Mouse (Mus musculus): ENCODE results near the gene Emc9.

Emc9 gene

DNA sequence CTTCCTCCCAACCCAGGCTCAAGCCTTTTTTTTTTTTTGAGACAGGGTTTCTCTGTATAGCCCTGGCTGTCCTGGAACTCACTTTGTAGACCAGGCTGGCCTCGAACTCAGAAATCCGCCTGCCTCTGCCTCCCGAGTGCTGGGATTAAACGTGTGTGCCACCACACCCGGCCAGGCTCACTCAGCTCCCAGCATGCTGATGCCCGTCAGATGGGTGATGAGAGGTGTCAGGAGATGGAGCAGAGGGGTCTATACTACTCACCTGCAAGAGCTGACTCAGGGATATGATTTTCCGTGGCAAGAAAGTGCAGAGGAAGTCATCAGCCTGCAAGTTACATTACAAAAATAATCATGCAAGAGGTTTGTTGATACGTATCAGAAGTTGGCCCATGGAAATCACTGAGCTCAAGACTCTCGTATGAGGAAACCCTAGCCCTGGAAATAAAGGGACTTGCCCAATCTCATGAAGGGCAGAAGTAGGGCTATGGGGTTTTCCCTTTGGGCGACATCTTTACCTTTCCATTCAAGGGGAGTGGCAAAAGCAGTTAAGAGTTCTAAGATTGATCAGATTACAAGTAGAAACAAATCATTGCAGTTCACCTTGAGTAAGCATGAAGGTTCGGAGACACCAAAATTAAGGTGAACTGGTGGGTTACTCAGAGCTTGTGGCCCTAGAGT is 4.8 kb upstream of the Emc9 start:
- DNase-seq: no peak

- DNase-seq: no peak
Observed at GRCm38 (mm10) chr14:55589271-55589670, 4.2 kb upstream of the Emc9 start.

- DNase-seq: no peak
Observed at GRCm38 (mm10) chr14:55586149-55586548, 1.0 kb upstream of the Emc9 start.

- DNase-seq: no peak
Observed at GRCm38 (mm10) chr14:55585566-55585960, 461 bp upstream of the Emc9 start.

GRCm38 (mm10) chr14:55584303-55584701 is 800 bp downstream of the Emc9 start:
- DNase-seq: no peak

DNA sequence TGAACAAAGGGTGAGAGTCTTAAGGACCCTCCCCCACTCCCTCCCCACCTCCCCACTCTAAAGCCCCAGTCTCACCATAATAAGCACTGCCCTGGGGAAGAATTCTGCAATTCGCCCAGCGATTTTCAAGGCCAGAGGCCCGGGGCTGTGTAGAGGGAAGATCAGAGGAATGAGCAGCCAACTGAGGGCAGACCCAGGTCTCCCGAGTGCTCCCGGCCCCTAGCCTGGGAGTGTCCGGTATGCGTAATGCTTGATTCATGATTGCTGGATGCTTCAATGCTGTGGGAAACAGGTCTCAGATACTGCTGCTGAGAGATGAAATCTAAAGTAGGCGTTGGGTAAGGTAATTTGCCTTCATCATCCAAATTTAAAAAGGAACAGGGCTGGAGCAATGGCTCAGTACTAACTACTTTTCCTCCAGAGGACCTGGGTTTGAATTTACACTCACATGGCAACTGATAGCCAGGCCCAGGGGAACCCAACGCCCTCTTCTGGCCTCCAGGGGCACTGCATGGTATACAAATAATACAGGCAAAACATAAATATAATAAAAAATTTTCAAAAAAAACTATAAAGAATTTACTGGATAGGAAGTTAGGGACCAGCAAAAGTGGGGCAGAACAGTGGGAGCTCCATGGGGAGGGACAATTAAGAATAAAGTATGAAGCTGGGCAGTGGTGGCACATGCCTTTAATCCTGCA is 3.0 kb downstream of the Emc9 start:
- no peak for DNase-seq

DNA sequence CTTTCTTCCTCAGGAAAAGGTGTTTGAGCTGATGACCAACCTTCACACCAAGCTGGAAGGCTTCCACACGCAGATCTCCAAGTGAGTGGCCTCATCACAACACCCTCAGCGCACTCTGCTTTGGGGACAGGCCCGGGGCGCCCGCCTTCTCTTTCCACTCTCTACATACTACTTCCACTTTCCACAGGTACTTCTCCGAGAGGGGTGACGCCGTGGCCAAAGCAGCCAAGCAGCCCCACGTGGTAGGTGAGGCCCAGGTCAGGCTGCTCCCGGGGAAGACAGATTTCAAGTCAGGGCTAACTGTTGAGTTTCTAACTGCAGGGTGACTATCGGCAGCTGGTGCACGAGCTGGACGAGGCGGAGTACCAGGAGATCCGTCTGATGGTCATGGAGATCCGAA is 4.4 kb downstream of the Emc9 start:
- no peak for DNase-seq

DNA sequence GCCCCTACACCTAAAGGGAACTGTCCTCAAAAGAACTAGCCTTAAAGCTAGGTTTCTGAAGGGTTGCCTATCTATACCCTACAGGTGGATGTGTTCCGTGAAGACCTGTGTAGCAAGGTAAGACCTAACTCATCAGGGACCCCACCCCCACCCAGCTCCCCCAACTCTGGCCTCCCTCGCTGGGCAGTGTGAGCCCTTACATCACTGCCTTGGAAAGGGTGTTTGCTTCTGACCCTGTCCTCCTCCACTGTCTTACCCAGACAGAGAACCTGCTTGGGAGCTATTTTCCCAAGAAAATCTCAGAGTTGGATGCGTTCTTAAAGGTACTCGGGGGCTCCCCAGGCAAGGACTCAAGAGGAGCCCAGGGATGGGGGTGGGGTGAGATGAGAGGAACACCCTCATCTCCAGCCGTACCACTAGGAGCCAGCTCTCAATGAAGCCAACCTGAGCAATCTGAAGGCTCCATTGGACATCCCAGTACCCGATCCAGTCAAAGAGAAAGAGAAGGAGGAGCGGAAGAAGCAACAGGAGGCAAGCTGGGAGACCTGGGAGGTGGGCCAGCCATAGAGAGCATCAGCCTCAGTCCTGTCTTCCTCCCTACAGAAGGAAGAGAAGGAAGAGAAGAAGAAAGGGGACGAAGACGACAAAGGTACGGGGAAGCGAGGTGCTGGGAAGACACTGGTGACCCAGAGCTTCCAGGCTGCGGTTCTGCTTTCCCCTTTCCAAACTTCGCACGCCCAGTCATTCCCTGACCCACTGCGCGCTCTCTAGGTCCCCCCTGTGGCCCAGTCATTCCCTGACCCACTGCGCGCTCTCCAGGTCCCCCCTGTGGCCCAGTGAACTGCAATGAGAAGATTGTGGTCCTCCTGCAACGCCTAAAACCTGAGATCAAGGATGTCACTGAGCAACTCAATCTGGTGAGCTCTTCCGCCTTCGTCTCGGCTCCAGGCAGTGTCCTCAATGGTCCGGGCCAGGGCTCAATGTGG is 5.3 kb downstream of the Emc9 start:
- DNase-seq: no peak

DNA sequence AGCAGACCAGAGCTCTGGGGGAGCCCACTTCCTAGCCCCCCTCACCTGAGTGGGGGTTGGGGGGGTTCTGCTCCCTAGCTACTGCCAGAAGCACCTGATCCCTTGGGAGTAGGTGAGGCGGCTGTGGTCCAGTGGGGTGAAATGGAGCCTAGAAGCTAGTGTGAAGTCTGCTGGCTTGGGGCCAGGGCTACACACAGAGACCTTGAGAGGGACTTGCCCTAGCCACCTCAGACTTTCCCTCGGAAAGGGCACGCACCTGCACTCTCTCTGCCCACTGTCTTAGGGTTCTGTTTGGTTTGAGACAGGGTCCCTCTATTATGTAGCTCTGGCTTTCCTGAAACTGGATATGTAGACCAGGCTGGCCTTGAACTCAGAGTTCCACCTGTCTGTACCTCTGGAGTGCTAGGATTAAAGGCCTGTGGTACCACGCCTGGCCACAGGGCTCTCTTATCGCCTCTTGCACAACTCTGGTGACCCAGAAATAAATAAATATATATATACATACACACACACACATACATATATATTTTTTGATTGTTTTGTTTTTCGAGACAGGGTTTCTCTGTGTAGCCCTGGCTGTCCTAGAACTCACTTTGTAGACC is 6.3 kb downstream of the Emc9 start:
- DNase-seq: peak; percentile 48

DNA sequence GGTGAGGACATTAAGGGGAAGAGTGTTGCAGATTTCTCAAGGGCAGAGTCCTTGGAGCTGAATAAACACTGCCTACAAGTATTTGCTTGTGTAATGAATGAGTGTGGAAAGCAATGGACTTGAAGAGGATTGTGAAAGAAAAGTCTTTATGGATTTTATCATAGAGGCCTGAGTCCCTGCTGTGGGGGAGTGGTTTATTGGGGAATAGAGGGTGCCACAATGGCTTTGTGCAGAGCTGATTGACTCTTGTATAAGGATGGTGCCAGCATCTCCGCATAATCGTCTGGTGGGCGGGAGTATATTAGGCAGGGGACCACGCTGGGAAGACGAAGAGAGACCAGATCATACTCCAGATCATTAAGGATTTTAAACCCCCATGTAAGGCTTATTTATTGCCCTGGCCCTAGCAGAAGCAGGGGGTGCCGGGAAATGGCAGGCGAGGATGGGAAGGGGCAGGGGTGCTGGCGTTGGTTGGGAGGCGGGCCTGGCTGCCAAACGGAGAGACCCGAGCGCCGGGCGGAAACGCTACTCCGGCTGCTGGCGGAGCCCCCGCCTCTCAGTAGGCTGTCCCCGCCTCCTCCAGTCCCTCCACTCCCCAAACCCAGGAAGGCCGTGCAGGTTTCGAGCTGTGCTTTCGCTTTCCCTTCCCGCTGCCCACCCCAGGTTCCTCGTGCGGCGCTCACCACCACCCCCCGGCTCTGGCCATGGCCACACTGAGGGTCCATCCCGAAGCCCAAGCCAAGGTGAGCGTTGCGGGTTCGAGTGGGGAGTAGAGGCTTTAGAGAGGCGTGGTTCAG is 7.0 kb downstream of the Emc9 start, which contains the start of gene Psme1:
TSS of gene Psme1 (plus strand) at position 253 of the 797 bp plus-strand sequence.
- DNase-seq: peak; percentile 74

- peak; percentile 40 for DNase-seq
Observed at GRCm38 (mm10) chr14:55576376-55576775, 8.7 kb downstream of the Emc9 start.

GRCm38 (mm10) chr14:55575711-55576110 is 9.4 kb downstream of the Emc9 start:
- no peak for DNase-seq

- DNase-seq: no peak
Observed at GRCm38 (mm10) chr14:55575302-55575701, 9.8 kb downstream of the Emc9 start, which contains the start of gene Fitm1. Gene Fitm1, plus strand, starts transcription at chr14:55575617.

GRCm38 (mm10) chr14:55571760-55572159 is 13.3 kb downstream of the Emc9 start:
- no peak for DNase-seq

GRCm38 (mm10) chr14:55570588-55570987 is 14.5 kb downstream of the Emc9 start:
- no peak for DNase-seq

DNA sequence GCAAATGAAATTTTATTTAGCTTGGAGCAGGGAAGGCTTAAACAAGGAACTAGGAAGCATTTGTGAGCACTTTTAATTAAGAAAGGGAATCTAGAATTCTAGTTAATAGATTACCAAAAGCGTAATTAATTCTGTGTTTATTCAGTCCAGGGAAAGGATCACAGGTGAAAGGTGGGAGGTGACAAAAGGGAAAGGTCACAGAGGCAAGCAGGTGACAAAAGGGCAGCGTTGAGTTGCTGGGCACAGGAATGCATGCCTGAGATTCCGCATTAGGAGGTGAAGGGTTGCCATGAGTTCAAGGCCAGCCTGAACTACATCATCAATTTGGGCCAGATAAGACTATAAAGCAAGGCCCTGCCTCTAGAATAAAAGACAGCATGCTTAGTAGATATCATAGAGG is 17.6 kb downstream of the Emc9 start:
- no peak for DNase-seq

DNA sequence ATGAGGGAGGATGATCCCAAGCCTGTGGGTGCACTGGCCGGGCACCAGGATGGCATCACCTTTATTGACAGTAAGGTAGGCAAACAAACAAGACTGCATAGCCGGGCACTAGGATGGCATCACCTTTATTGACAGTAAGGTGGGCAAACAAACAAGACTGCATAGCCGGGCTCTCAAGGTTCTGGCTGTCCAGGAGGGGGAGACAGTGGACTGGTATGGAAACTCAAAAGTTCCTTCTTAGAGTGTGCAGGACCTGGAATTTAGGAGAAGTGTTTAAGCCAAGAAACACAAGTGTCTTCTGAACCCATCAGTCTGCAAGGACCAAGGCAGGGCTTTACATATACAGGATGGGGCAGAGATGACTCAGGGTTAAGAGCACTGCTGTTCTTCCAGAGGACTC is 19.4 kb downstream of the Emc9 start:
- no peak for DNase-seq

GRCm38 (mm10) chr14:55563249-55563648 is 21.9 kb downstream of the Emc9 start:
- DNase-seq: no peak

DNA sequence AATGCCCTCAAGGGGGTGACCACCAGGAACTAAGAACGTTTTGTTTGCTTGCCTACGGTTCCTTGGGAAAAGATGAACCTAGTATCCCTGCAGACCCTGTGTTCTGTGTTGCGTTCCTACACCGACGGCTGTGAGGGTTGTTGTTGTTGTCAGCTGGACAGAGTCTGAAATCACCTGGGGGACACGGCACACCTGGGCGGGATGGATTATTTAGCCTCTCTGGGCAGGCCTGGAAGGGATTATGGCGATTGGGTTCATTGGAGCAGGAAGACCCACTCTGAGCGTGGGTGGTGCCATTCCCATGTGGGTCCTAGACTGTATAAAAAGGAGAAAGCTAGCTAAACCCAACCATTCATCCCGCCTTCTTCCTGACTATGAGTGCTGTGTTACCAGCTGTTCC is 23.2 kb downstream of the Emc9 start:
- DNase-seq: no peak

DNA sequence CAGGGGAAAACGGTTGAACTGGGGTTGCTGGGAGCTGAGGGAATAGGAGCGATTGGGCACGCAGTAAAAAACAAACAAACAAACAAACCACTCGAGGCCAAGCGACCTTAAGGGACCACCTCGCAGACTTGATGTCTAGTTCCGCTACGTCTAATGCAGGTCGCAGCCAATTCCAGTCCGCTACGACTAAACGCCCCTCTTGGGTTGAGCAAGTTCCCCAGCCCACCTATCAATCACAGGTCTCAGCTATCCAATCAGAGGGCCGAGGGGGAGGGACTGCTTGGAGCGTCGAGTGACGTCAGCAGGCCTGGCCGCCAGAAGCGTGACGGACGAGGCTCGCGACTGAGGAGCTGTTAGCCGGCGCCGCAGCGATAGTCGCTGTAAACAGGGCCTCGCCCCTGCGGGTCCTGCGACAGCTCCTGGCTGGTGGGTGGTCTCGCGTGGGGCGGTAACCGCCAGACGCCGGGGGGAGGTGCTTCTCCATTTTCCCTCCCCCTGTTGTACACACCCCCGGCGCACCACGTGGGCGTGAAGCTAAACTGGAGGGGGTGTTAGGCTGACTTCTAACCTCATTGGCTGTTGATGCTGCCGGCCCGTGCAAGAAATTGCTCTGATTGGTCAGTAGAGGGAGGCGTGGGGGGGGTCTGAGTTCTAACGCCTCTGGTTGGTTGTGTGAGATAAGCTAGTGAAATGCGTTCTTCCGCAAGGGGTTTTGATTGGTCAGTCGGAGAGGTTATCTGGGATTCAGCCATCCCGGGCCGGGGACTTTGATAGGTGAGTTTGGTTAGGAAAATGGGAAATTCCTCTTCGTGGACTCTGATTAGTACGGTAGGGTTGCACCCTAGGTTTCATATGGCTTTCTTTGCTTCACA is 24.7 kb downstream of the Emc9 start, which contains the start of gene A730061H03Rik:
TSS of gene A730061H03Rik (minus strand) at position 205 of the 872 bp plus-strand sequence.
- DNase-seq: peak; percentile 95

DNA sequence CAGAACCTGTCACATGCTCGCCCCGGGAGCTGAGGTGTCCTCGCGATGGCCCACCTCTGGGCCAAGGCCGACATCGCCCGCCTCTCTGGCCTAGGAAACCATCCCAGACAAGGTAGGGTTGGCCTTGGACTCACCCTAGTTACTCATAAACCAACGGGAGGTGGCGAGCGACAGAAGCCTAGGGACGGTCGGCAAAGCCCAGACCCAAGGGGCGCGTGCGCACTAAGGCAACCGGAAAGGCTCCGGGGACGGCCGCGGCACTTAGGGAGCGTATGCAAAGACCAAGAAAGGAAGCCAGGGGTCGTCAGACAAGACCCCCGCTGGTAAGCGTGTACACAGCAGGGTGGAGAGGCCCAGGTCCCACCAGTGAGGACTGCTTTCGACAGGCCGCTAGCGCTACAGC is 25.3 kb downstream of the Emc9 start, which contains the start of gene Dcaf11:
TSS of gene Dcaf11 (plus strand) at position 208 of the 403 bp plus-strand sequence.
- DNase-seq: peak; percentile 90
